Mouse (Mus musculus) thymus, postnatal 0 days (tissue): Measurements from ENCODE around the gene Atp5mpl. TPM values are rescaled to one million over a fixed set of nuclear protein-coding genes. Genes with fewer than 3 reads are reported as not detected.
A peak's percentile ranks its signal among the peaks of the same experiment; 100 is the strongest.

Experiments used
- DNase-seq: peaks from one replicate; pipeline ENCODE4 v3.0.0-alpha.2; 2015; ENCODE audit warnings: low spot score
- polyA plus RNA-seq: library from polyadenylated mRNA; unstranded; fragments of >200 nt; fragmentation: Nextera tagmentation; extraction: Ambion mirVana; gene quantifications from 2 replicates; pipeline ENCODE4 v1.2.1, GENCODE M21; 2015

Atp5mpl gene
- polyA plus RNA-seq, result 879 and 927 TPM in 2 replicates

DNA sequence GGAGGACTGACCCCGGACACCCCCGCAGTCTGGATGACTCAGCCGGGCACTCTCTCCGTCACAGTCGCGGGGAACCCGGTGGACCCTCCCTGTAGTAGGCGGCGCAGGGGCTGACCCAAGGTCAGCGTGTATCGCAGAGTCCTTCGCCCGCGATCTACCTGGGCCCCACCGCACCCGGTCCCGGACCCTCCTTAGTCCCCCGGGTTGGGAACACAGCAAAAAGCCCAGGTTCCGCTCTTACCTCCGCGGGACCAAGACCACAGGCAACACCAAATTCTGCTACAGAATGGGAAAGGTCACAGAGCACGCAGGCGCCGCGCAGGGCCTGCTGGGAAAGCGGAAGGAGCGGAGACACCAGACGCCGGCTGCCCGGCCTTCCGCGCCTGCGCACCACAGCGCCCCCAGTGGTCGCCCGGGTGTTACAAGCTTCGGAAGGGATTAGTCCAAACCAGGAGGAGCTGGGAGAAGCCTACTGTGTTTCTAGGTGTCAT, at the start of gene Atp5mpl:
TSS of gene Atp5mpl (minus strand) at position 295 of the 491 bp plus-strand sequence.
- peak; percentile 94 for DNase-seq

DNA sequence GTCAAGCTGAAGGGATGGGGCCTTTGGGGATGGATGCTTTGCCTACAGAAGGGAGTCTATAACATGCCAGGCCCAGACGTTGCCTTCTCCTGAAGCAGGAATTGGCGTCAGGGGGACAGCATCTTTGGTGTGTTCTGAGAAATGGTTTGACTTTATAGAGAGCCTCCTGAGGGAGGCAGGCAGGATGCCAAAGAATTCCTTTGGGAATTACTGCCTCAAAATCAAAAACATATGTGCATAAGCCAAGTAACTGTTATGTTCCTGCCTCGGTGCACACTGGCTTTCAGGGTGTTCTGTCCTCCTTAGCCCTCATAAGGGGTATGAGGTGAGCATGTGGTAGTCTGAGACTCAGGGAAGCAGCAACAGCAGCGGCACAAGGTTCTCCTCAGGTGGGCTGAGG, 49.6 kb upstream of the Atp5mpl start:
- DNase-seq, result no peak

DNA sequence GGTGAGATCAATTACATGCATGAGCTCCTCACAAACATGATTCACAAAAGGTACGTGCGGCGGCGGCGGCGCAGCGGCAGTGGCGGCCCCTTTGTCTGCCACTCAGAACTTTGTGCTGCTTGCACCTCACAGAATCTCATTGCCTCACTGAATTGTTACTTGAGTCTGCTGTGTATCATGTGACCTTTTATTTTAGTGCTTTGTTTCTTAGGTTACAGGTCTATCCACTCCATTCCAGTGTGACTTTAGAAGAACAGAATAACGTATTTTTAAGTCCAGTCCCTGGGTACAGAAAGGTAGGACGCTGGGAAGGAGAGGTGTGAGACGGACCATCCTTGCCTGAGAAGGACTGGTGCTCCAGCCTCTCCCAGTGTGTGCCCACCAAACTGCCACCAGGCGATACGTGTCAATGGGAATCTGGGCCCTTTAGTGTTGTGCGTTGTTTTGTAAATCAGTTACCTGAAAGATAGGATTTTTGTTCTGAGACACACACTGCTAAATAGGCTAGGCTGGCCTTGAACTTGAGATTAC, 46.6 kb upstream of the Atp5mpl start:
- DNase-seq, result no peak

DNA sequence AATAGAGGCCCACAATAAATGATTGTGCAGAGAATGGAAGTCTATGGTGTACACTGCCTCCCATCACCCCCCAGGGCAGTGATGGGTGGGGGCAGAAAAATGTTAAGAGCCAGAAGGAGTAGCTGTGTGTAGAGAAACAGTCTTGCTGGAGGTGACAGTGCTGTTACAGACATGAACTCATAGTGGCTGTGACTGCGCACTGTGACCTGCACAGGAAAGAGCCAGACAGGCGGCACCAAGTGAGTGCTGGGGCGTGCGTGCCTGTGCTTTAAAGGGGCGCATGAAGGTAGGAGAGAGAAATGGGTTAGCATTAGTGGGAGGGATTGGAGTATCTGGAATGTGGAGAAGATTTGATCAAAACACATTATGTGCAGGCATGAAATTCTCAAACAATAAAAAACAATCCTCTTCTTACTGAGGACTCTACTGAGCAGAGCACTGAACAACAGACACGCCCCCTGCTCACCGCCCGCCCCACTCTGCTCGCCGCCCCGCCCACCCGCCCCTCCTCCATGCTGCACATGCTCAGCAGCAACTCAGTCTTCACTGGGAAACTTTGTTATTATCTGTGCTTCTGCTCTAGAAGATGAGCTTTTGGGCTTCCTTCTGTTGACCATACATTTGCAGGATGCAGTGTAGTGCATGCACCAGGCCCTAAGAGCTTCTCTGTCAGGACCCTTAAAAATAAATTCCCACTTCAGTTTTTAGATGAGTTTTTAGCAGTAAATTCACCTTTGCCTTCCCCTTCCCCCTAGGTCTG, 45.9 kb upstream of the Atp5mpl start:
- no peak for DNase-seq

DNA sequence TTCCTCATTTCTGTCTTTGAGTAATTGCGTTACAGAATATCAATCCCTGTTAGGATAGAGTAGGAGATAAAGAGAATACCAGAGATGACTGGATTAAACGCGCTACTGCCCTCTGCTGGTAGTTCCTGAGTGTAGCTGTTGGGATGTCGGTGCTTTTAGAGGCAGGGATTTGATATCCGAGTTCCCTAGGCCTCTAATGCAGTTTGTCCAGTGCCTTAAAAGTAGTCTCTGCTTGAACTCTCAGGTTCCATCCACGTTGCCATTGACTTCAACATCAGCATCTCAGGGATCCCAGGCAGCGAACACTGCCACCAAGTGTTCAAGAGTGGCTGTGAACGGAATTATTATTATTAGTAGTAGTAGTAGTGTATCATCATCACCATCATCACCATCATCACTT, 34.4 kb upstream of the Atp5mpl start:
- peak; percentile 64 for DNase-seq

DNA sequence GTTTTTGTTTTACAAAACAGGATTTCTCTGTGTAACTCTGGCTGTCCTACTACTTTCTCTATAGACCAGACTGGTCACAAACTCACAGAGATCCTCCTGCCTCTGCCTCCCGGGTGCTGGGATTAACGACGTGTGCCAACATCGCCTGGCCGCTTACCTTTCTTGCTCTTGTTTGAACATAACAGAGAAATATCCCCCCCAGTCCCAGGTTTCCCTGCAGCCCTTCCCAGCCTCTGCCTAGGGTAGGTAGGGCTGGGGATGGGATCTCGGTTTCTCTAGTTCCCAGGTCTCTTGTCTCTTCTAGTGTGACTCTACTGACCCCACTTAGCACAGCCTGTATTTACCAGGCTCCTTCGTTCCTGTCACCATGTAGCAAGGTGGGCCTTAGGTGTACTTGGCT, 33.0 kb upstream of the Atp5mpl start:
- DNase-seq, result no peak

DNA sequence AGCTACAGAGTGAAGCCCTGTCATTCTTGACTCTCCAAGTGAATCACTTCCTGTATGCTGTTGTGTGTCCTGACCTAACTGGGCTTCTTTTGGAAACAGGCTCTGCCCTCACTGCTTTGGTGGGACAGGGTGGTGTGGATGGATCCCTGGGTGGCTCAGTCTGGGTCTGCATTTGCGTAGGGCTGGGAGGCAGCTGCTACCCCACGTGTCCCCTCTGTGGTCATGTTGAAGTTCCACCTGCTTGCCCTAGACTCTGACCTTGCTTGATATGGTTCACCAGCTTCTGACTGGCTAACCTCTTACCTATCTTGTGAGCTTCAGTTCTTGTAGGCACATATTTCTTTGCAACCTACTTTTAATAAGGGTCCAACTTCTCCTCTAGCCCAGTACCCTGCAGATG, 28.4 kb upstream of the Atp5mpl start:
- no peak for DNase-seq

DNA sequence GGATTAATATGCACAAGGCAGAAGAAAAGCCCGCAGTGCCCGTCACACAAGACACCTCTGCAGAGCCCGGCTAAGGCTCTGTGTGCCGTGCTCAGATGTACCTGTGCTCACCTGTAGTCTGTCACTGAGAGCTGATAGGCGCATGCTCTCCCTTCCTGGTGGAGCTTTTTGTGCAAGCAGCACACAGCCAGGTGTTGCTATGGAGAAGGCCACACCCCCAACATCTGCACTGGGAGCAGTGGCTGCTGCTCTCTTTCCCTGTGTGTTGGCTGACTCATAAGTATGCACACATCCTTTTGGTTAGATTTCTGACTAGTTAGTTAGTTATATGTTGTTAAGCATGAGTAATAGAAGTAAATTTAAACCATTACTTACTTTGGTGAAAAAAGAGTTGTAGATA, 25.8 kb upstream of the Atp5mpl start:
- DNase-seq, result no peak

DNA sequence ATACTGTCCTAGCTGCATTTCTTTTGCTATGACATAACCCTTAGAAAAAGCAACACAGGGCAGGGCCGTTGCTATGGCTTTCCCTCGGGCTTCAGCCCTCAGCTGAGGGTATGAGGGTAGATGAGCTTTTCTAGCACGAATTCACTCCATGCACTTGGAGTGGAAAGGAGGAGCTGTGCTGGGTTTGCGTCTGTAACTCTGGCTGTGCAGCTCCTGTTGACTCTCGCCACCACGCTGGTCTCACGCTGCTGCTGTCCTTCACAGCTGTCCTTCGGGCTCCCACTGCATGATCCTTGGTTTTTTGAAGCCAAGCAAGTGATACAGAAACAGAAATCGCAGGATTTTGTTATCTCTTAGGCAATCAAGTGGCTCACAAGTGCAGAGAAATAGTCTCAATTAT, 20.0 kb upstream of the Atp5mpl start:
- DNase-seq, result no peak

DNA sequence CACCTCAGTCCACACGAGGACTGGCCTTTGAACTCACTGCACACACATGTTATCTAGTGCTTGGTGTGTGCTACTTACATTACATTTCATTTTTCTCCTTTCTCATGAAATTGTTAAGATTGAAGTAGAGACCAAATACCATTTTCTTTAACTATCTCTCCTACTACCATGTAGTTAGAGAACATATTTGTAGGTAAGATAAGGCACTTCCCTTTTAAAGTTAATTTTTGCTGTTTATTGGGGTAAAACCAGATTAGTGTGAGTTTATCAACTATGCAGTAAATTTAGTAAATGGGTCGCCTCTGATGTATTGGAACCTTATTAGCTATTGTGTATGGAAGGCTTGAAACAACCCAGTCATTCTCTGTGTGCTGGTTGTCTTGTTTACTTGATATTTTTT, 16.4 kb upstream of the Atp5mpl start:
- DNase-seq, result no peak

DNA sequence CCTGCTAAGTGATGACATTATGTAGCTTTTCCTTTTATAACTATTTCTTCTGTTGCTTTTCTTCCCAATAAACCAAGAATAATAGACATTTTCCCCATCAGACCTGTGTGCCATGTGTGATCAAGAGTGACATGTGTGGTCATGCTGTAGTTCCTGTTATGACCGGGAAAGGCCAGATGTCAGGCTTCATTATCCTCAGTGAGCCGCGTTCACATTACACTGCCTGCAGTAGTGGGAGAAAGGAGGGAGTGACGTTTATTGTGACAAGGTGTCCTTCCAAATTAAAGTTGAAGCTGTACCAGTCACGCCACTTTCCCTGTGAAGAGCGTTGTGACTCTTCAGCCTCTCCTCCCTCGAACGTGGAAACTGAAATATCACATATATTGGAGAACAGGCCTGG, 15.1 kb upstream of the Atp5mpl start:
- DNase-seq, result no peak

DNA sequence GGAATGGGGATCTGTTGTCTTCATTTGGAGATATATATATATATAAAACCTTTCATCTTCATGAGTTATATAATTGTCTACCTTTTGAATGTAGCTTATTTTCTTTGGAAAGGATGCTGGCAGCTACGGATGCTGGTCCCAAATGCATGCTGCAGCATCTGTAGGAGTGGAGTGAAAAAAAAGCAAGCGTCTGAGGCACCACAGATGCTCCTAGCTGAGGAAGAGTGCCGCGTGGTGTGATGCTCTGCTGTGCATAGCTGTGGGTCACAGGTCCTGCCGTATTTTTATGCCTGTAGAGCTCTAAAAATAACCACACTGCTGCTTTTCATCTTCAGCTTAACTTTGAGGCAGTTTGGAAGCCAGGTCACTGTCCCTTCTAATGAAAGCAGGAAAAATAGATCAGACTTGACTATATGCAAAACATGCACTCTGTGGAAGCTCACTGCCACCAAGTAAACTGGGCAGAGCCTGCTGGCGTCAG, 14.2 kb upstream of the Atp5mpl start, which contains the start of gene Rd3l:
TSS of gene Rd3l (minus strand) at position 431 of the 481 bp plus-strand sequence.
- no peak for DNase-seq

DNA sequence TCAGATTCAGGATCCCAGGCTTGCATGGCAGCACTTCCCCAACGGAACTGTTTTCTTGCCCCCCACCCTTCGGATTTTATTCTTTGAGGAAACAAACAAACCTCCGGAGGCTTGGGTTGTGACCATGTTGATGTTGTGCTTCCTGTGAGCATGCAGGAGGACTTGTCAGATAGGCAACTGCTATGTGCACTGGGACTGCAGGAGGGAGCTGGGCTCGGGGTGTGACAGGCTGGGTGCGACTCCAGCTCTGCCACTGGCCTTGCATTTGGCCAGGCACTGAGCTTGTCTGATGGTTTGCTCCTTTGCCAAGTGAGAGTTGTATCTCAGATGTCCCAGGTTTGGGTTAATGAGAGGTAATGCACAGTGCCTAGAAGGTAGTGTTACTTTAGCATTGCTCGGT, 11.5 kb upstream of the Atp5mpl start:
- no peak for DNase-seq

DNA sequence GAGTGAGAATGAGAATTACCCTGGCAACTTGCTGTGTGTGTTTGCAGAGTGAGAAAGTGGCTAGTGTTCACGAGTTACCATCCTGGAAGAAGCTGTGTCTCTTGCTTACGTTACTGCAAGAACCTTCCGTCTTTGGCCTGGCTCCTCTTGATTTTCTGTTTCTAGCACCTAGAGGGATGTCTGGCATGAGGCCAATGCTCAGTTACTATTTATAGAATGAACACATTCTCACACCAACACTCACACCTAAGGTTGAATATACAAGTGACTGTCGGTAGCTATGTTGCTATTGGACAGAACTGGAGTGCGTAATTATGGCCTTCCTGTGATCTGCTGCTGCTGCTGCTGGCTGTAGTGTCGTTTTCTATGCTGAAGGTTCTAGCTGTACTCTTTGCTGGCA, 10.4 kb upstream of the Atp5mpl start:
- DNase-seq, result no peak

DNA sequence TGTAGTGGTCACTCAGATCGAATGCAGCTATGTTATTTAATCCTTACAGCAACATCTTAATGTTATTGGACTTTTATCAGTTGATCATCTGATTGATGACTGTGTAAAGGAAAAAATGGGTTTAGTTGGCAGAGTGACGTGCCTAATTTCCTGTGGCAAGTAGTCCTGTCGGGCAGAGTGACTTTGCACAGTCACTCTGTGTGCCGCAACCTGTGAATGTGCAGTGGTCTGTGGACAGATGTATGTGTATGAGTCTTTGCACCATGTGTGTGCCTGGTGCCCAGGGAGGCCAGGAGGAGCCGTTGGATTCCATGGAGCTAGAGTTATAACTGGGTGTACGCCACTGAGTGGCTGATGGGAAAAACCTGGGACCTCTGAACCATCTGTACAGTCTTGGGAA, 7.8 kb upstream of the Atp5mpl start:
- no peak for DNase-seq

DNA sequence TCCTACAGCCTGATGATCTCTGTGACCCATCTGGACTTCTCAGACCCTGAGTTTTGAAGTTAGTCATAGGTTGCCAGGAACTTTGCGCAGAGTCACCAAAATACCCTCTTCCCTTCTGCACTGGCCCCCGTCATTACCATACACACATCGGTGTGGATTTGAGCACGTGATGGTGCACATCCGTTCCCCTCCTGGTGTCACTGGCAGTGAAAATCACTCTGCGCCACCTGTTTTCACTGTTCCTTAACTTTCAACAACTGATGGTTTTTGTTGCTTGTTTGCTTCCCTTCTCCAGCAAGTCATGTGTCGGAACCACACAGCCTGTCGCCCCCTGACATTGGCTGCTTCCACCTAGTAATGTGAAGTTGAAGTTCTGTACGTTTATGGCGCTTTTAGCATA, 5.7 kb upstream of the Atp5mpl start:
- DNase-seq, result no peak

DNA sequence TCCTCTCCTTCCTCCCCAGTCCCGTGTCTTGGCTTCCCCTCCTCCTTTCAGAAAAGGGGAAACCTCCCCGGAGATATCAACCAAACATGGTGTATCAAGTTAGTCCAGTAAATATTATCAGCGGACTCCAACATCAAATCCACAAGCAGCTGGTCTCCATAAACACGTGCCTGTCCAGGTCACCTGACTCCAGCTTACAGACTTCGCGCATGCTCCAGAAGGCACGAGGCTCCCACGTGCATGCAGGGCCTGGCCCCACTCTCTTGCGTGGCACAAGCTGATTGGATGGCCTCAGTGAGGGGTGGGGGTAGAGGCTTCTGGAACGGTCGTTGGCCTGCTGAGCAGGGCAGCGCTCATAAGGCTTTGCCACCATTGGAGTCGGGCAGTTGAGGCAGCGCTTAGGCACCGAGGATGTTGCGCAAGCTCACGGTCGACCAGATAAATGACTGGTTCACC, 4.5 kb upstream of the Atp5mpl start, which contains the start of gene Tdrd9:
TSS of gene Tdrd9 (plus strand) at position 329 of the 456 bp plus-strand sequence.
- no peak for DNase-seq

DNA sequence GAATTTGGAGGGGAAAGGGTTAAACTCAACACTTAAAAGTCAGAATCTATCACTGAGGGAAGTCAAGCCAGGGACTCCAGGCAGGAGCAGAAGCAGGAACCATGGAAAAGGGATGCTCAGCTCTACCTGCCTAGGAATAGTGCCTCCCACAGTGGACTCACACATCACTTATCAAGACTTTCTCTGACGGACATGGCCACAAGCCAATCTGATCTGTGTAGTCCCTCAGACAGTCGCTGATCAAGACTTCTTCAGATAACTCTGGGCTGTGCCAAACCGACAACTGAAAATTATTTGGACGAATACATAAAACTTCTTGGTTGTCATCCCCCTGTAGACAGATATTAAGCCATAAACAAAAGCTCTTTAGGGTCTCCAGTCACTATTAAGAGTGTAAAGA, 3.3 kb upstream of the Atp5mpl start:
- DNase-seq, result no peak

DNA sequence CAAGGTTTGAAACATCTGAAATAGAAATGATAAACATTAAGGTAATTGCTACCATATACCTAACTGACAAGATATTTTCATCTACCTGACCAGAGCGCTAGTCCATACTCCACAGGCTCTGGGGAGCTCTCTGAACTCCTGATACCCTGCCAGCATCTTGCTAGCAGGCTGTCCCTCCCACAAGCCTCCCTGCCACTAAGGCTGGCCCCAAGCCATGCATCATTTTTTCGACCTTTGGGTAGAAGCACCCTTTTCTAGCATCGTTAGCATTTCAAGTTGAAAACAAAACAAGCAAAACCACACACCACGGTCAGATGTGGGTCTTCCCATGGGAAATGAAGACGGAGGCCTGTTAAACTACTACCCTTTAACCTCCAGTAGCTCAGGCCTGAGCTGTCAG, 3.4 kb downstream of the Atp5mpl start:
- DNase-seq, result no peak

DNA sequence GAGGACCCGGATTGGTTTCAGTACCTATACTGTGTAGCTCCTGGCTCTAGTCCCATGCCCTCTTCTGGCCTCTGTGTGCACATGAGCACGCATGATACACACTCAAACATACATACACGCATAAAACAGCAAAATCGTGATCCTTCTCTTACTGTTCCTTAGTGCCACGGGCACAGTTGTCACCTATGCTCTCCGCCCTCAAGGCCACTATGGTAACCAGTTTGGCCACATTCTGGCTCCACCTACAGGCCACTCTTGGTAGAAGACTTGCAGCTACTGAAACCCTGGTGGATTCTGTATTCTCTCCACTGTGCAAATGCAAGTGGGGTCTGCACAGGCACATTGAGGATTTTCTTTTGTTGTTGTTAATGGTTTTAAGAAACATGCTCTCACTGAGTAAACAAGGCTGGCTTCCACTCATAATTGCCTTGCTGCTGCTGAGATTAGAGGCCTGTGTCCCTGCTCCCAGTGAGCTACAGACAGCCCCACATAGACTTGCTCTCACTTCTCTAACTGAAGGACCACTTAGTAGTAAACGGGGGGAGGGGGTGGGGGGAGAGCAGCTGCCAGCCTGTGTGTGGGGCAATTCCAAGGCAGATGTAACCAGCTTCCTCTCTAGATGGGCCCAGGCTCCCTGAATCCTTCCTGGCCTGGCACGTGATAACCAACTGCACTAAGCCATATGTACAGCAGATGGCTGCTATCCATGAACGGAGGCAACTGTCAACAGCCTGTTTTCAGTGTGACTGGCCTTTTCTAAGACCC, 8.5 kb downstream of the Atp5mpl start:
- DNase-seq, result peak; percentile 68

DNA sequence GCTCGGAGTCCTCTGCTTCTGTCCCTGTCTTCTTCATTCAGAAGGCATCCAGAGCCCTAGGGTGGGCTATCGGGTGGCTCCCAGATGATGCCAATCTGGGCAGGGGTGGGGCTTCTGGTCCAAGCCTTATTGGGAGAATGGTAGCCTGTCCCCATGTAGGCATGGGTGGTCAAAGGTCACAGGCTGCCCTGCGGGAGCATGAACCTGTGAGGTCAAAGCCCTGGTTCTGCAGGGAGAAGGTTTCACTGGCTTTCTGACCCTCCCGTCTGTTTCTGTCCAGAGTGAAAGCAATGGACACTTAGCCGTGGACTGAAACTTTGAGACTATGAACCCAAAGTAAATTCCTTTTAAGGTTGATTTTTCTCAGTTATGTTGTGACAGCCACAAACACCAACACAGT, 10.6 kb downstream of the Atp5mpl start:
- no peak for DNase-seq

DNA sequence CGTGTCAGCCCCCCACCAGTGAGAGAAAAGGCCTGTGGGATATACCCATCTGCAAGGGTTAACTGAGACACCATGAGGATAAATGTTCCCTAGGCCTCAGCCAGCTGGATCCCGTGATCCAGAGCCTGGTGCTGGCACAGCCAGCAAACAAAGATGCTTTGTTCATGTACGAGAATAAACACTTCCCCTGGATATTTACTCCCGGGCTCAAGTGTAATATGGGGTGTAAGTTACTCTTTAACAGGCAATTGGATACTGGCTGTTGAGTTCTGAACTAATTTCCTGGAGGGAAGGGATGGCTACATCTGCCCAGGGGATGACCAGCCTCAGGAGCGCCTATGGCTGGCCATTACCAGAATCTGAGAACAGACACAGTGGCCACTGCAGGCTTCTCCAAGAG, 15.1 kb downstream of the Atp5mpl start:
- DNase-seq, result no peak
